Mouse (Mus musculus): ENCODE measurements at regions not wholly inside any gene's neighbourhood (a gene's known extent, or its start where the extent isn't known, plus 50 kb on each side); places are given as distances from the start of the nearest gene placed in this dataset.

DNA sequence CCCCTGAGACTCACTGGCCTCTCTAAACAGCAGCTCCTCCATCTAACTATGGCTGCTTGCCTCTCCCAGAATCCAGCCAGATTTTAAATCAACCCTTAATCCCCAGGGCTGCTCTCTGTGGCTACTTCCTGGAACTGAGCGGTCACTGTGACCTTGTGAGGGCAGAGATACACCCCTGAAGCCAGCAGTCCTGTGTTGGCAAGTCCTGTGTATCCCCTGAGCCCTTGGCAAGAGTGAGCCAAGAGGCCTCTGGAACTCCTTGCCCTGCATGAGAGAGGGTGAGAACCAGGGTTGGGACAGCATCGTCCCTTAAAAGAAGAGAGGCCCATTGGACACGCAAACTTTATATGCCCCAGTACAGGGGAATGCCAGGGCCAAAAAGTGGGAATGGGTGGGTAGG is 237.5 kb downstream of the Gm26897 start:
- TF ChIP-seq CTCF (IDR thresholded peaks at IDR 0.05; ENCODE audit: extremely low read depth, insufficient read length, insufficient replicate concordance, low read depth, low read length) (no peak), POLR2A (IDR thresholded peaks at IDR 0.05; ENCODE audit: low read depth, low read length) (no peak)

Data from small intestine, adult 2 months (tissue).